Mouse (Mus musculus) embryonic stem cell, embryonic (primary cell): ENCODE results near the gene Bmf.

Source experiments
- CTCF ChIA-PET, 4 experiments: fragments of 300-600 bp in 2 of 4; fragments of 350-600 bp in 2 of 4; sonication (Branson Sonifier 250); formaldehyde crosslinking; loops; one replicate each; lab custom pipeline; 2022; ENCODE audit warnings: inconsistent platforms in 2 of 4; lab: Charles Lee
- POLR2A ChIA-PET, 4 experiments: fragments of 300-600 bp in 2 of 4; fragments of 350-600 bp in 2 of 4; sonication (Branson Sonifier 250); formaldehyde crosslinking; loops; one replicate each; lab custom pipeline; 2022; ENCODE audit warnings: antibody characterized with exemption in 4 of 4, inconsistent platforms in 1 of 4; lab: Charles Lee

The Bmf gene

GRCm38 (mm10) chr2:118536111-118536510 lies 13.4 kb downstream of the Bmf start:
- ChIA-PET POLR2A (interaction anchor here in 2 of 4 experiments (0.9 to 1.6 kb wide), 5 partner anchors 11 to 51 kb away, joined by 3 to 7 read pairs (median 3); partner anchors contain the start of gene Bmf (in 1 of the 2)), CTCF (interaction anchor here in 1 of 4 experiments (0.5 to 1.9 kb wide), 2 partner anchors 9 to 24 kb away, joined by 3 to 5 read pairs; no protein-coding TSS in a partner anchor)

DNA sequence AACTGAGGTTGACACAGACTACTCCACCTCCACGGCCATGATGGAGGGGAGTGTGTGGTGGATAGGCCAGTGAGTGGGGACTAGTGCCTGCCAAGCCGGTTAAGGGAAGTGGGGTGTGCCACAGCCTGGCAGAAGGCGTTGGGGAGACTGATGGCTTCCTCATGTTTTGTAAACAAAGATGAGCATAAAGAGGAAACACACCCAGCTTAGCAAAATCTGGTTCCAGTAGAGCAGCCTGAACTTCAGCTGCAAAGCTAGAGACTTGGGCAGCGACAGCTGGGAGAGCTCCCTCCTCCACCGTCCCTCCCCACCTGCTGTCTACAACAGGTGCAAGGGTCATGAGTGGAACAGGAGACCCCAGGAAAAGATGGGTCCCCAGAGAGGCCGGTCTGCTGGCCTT lies 15.5 kb downstream of the Bmf start:
- POLR2A ChIA-PET: interaction anchor here in 2 of 4 experiments (1.1 to 1.6 kb wide), 3 partner anchors 15 to 48 kb away, joined by 3 to 5 read pairs (median 3); partner anchors contain the start of gene Bmf (in 1 of the 2)

GRCm38 (mm10) chr2:118532855-118533675 lies 16.4 kb downstream of the Bmf start:
- POLR2A ChIA-PET: interaction anchor here (0.6 to 1.6 kb wide), 12 partner anchors 8 to 304 kb away, joined by 3 to 6 read pairs (median 4); partner anchors contain the start of genes Bmf (in 1 of the 4), Bub1b (in 1 of the 4) and Knstrn (in 1 of the 4)
- CTCF ChIA-PET: interaction anchor here in 2 of 4 experiments (1.7 to 3.7 kb wide), 3 partner anchors 13 to 46 kb away, joined by 7 to 21 read pairs (median 10); no protein-coding TSS in a partner anchor

More for the DNA sequence above, 15.5 kb downstream of the Bmf start:
- CTCF ChIA-PET: interaction anchor here in 2 of 4 experiments (2.4 to 3.7 kb wide), 2 partner anchors 46 to 47 kb away, joined by 7 to 21 read pairs; no protein-coding TSS in a partner anchor

GRCm38 (mm10) chr2:118532401-118532800 lies 17.1 kb downstream of the Bmf start:
- ChIA-PET CTCF (interaction anchor here in 3 of 4 experiments (0.6 to 3.7 kb wide), 6 partner anchors 11 to 1120 kb away, joined by 3 to 21 read pairs (median 6); no protein-coding TSS in a partner anchor), POLR2A (interaction anchor here in 2 of 4 experiments (0.8 to 1.5 kb wide), 5 partner anchors 8 to 305 kb away, joined by 3 to 6 read pairs (median 3); partner anchors contain the start of gene Knstrn (in 1 of the 2))

GRCm38 (mm10) chr2:118529466-118530181 lies 19.9 kb downstream of the Bmf start:
- POLR2A ChIA-PET: interaction anchor here in 3 of 4 experiments (0.5 to 1.7 kb wide), 8 partner anchors 16 to 367 kb away, joined by 3 to 5 read pairs (median 4); no protein-coding TSS in a partner anchor

GRCm38 (mm10) chr2:118526545-118526944 lies 22.9 kb downstream of the Bmf start:
- ChIA-PET CTCF (interaction anchor here in 2 of 4 experiments (0.9 kb wide), 2 partner anchors 11 to 40 kb away, joined by 3 to 4 read pairs; no protein-coding TSS in a partner anchor), POLR2A (interaction anchor here in 3 of 4 experiments (0.6 to 1.4 kb wide), 5 partner anchors 9 to 62 kb away, joined by 3 to 4 read pairs (median 3); partner anchors contain the start of gene Bmf (in 1 of the 3))

More at GRCm38 (mm10) chr2:118529466-118530181, 19.9 kb downstream of the Bmf start:
- CTCF ChIA-PET: interaction anchor here in 2 of 4 experiments (0.6 to 1.8 kb wide), 3 partner anchors 15 to 1470 kb away, joined by 3 to 6 read pairs (median 3); no protein-coding TSS in a partner anchor

DNA sequence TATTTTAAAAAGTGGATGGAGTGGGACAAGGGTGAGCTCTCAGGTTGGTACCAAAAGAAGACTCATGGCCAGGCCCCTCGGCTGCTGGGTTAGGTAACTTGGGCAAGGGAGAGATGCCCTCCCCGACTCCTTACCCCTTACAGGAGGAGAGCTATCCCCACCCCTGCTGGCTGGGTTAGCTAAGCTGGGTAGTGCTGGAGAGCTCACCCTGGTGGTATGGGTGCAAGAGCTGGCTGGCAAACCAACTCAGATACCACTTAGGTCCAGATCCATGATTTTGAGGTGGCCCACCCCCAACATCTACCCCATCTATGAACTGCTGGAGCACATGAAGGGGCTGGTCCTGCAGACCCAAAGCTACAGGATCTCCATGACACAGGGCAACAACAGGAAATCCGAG lies 24.7 kb downstream of the Bmf start:
- POLR2A ChIA-PET: interaction anchor here in 1 of 4 experiments (1.3 kb wide), 1 partner anchor 15 kb away, joined by 7 read pairs; no protein-coding TSS in a partner anchor
- CTCF ChIA-PET: no interaction called here

- CTCF ChIA-PET: no interaction called here
- POLR2A ChIA-PET: no interaction called here
Observed at GRCm38 (mm10) chr2:118523163-118523730, 26.2 kb downstream of the Bmf start.

DNA sequence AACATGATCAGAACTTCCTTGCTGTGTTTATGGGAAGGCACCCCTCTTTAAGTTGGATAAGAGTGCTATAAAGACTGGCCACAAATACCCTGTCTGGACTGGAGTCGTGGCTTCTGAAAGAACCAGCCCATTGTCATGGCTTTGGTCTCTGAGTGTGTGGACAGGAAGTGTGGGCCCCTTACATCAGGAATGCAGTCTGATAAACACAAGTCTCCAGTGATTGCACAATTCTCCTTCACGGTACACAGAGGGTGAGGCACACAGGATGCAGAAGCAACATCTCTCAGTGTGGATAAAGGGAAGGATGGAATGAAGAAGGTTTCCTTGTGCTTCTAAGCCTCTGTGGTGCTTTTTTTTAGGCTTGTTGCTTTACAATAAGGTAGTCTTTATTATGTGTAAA lies 27.2 kb downstream of the Bmf start:
- POLR2A ChIA-PET: no interaction called here
- CTCF ChIA-PET: interaction anchor here in 1 of 4 experiments (0.6 kb wide), 1 partner anchor 20 kb away, joined by 6 read pairs; no protein-coding TSS in a partner anchor

GRCm38 (mm10) chr2:118520042-118520933 lies 29.2 kb downstream of the Bmf start:
- ChIA-PET POLR2A (interaction anchor here in 2 of 4 experiments (1.0 to 1.1 kb wide), 2 partner anchors 8 to 35 kb away, joined by 3 read pairs; no protein-coding TSS in a partner anchor), CTCF (interaction anchor here in 2 of 4 experiments (0.8 to 2.0 kb wide), 4 partner anchors 29 to 33 kb away, joined by 3 to 12 read pairs (median 6); partner anchors contain the start of gene Bmf (in 1 of the 2))

DNA sequence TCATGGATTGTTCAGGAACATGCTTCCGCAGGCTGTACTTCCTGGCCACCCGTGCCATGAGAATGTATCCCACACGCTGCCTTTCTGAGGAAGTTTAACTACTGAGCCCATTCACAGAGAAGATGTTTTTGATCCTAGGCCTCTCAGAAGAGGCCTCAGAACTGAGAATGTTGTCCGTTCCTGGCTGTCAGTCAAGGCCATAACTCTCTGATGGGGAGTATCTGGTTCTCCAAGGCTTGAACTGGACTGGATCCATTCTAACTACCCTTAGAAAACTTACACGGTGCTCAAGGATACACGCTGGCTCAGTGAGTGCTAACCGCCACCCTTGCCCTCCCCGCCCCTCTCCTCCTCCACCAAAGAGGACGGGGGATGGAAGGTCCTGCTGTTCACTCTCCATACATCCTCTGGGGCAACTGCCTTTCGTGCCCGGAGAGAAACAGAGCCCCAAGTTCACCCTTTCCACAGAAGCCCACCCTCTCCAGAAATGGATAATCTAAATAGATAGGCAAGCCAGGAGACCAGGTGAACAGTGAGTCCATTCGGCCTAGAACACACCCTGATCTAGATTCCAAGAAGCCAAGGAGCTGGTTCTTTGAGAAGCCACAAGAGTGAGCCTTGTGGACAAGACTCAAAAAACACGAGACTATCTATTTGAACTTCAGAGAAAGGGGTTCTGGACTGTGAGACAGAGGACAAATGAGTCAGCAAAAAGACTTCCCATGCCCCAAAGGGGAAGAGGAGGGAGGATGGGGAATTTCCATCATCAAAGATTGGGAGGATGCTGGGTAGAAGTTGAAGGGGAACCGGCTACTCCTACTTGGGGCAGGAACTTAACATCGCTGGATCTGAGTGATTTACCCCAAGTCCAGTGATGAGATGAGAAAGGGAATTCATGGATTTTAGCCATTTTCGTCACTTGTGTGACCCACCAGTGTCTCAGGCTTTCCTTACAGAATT lies 36.8 kb downstream of the Bmf start:
- POLR2A ChIA-PET: interaction anchor here in 3 of 4 experiments (0.5 to 2.8 kb wide), 10 partner anchors 8 to 151 kb away, joined by 3 to 7 read pairs (median 4); partner anchors contain the start of genes Bmf (in 1 of the 3) and Pak6 (in 1 of the 3)
- CTCF ChIA-PET: interaction anchor here in 1 of 4 experiments (0.9 kb wide), 1 partner anchor 25 kb away, joined by 3 read pairs; no protein-coding TSS in a partner anchor

- ChIA-PET POLR2A (interaction anchor here in 3 of 4 experiments (0.6 to 2.2 kb wide), 11 partner anchors 8 to 151 kb away, joined by 3 to 7 read pairs (median 3); partner anchors contain the start of genes Bmf (in 2 of the 3) and Pak6 (in 1 of the 3)), CTCF (interaction anchor here in 3 of 4 experiments (0.6 to 1.2 kb wide), 3 partner anchors 12 to 33 kb away, joined by 3 read pairs; no protein-coding TSS in a partner anchor)
Observed at GRCm38 (mm10) chr2:118511779-118512417, 37.6 kb downstream of the Bmf start.

GRCm38 (mm10) chr2:118510447-118511310 lies 38.8 kb downstream of the Bmf start:
- ChIA-PET CTCF (interaction anchor here in 2 of 4 experiments (0.7 to 1.2 kb wide), 4 partner anchors 11 to 1660 kb away, joined by 3 read pairs; no protein-coding TSS in a partner anchor), POLR2A (interaction anchor here in 3 of 4 experiments (0.6 to 2.2 kb wide), 12 partner anchors 10 to 281 kb away, joined by 3 to 7 read pairs (median 3); partner anchors contain the start of gene Bmf (in 2 of the 3))
